Mouse (Mus musculus) frontal cortex, postnatal 25 days (tissue): ENCODE data around the gene Ctdnep1.
A peak's percentile ranks its signal among the peaks of the same experiment; 100 is the strongest.

ENCODE experiments used
- DNase-seq, 2 experiments: peaks; one replicate each; pipeline ENCODE4 v3.0.0; 2022; ENCODE audit warnings: low spot score in 2 of 2

Gene Ctdnep1

DNA sequence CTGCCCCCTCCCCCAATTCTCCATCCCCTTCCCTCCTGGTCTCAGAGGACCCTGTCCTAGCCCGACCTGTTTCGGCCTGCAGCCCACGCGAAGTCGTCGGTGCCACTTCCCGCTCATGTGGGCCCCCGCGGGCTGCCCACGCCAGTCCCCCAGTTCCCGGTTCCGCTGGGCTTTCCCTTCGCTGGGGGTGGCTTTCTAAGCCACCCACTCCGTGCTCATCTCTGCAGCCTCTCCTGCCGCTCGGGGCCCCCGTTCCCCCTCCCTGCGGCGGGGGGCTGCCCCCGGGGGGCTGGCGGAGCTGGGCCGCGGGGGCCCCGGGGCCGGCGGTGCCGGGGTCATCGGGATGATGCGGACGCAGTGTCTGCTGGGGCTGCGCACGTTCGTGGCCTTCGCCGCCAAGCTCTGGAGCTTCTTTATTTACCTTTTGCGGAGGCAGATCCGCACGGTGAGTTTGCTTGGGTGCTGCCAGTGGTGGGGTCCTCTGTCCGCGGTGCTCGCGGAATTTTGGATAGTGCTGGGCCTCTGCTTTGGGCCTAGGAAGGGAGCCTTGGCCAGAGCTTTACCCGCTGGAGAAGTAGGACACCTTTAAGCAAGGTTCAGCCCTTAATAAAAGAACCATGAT is at the start of gene Ctdnep1:
TSS of gene Ctdnep1 (plus strand) at position 16 of the 622 bp plus-strand sequence.
- DNase-seq: no peak

GRCm38 (mm10) chr11:69931769-69932168 is 49.2 kb upstream of the Ctdnep1 start:
- no peak for DNase-seq

GRCm38 (mm10) chr11:69932254-69932653 is 48.7 kb upstream of the Ctdnep1 start:
- no peak for DNase-seq

- no peak for DNase-seq
These were observed 47.9 kb upstream of the Ctdnep1 start for GRCm38 (mm10) chr11:69933066-69933465.

DNA sequence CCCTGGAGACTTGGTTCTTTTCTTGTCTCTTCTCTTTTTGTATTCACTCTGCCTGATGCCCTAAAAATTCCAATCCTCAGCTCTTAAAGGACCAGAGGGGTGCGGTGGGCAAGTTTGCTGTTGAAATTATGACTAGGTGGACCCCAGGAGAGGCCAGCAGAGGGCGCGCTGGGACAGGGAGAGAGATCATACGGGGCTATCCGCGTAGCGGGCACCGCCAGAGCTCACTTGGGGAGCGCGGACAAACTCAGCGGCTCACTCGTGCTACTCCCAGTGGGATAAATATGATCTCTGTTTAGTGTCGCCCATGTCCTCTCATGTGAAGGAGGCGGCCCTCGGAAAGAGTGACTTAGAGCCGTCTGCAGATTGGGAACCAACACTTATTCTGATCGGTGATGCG is 46.8 kb upstream of the Ctdnep1 start:
- peak; percentile 79 to 84 for DNase-seq

DNA sequence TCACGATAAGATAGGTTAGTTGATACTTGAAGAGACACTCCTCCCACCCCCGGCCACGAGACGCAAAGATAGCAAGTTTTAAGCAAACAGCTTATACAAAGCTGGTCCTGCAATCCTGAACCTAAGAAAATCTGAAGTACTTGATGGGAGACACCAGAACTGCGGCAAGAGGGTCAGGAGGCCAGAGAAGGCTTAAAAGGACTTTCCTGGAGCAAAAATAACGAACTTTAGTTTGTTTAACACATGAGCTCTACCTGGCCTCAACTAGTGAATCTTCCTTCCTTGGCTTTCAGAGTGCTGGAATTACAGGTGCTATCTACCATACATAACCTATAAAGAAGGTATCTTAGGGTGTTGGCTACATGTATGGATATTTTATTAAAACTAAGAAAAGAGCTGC is 46.3 kb upstream of the Ctdnep1 start:
- DNase-seq: no peak

GRCm38 (mm10) chr11:69935137-69935879 is 45.6 kb upstream of the Ctdnep1 start, which contains the start of gene Ybx2:
TSS of gene Ybx2 (plus strand) at chr11:69935796.
- peak; percentile 67 to 76 for DNase-seq

DNA sequence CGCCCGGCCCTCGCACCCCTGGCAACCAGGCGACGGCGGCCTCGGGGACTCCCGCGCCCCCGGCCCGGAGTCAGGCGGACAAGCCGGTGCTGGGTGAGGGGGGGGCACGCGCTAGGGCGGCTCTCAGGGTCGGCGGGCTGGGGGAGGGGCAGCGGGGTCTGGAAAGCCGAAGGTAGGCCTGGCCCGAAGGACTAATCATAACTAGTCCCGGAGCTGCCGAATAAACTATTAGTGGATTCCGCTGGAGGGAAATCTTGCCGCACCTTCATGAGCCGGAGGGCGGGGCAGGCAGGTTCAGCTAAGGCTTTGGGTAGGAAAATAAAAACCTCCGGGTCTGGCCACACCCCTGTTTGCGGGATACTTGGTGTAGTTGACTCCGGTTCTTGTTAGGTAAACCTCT is 44.8 kb upstream of the Ctdnep1 start:
- no peak for DNase-seq

GRCm38 (mm10) chr11:69936714-69937347 is 44.1 kb upstream of the Ctdnep1 start:
- DNase-seq: no peak

- no peak for DNase-seq
These were observed 43.6 kb upstream of the Ctdnep1 start for GRCm38 (mm10) chr11:69937385-69937784.

DNA sequence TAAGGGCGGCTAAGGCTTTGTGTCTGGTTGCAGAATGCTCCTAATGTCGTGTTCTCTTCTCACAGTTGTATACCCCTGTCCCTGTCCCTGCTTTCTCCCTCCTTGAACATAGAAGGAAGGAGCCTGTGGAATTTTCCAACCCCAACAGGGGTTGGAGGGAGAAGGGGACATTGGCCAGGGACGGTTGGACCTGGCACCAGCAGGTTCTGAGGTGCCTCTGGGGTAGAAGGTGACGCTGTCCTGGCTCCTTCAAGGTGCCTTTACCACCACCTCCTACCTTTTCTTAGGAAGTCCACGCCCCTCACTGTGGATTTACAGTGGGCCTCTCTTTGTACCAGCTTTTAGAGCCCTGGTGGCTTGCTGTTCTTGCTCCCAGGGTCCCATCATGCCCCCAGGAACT is 43.1 kb upstream of the Ctdnep1 start:
- DNase-seq: no peak

GRCm38 (mm10) chr11:69938401-69938979 is 42.5 kb upstream of the Ctdnep1 start:
- DNase-seq: no peak

GRCm38 (mm10) chr11:69939181-69939580 is 41.8 kb upstream of the Ctdnep1 start:
- DNase-seq: no peak

DNA sequence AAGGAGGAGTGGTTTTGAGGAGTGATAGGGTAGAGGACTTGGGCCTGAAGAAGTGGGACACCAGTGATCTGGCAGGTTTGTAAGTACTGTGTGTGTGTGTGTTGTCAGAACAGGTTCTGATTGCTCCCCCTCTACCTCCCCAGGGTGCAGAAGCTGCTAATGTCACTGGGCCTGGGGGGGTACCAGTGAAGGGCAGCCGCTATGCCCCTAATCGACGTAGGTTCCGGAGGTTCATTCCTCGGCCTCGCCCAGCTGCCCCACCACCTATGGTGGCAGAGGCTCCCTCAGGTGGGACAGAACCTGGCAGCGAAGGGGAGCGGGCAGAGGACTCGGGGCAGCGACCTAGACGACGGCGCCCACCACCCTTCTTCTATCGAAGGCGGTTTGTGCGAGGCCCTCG is 41.2 kb upstream of the Ctdnep1 start:
- DNase-seq: no peak

DNA sequence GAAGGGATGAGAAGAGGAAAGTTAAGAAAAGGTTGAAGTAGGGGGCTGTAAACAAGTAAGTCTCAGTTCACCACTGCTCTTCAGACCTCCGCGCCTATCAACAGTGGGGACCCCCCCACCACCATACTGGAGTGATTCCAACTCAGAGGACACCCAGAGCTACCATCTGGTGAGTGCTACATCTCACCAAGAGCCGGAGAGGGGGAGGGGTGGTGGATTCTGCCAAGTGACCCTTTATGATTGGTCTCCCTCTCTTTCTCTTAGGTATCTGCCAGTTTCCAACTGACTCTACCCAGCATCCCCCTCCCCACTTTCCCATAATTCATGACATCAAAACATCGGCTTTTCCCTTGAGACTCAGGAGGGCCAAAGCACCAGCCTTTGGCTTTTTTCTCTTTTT is 40.0 kb upstream of the Ctdnep1 start:
- no peak for DNase-seq

DNA sequence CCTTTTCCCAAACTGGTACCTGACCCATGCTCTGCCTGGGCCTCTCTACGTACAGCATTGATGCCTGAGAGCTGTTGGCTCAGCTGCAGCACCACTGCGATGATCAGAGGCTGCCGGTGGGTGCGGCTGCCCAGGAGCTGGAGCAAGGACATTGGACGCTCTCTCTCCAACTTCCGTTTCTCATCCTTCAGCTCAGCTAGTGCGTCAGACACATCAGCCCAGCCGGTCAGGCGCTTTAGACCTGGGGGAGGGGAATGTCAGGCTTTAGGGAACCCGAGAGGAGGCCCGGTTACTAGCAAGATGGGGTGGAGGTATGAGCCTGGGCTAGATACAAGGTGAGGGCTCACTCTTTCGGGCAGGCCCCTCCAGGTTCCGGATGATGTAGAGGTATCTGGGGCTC is 35.7 kb upstream of the Ctdnep1 start:
- no peak for DNase-seq

DNA sequence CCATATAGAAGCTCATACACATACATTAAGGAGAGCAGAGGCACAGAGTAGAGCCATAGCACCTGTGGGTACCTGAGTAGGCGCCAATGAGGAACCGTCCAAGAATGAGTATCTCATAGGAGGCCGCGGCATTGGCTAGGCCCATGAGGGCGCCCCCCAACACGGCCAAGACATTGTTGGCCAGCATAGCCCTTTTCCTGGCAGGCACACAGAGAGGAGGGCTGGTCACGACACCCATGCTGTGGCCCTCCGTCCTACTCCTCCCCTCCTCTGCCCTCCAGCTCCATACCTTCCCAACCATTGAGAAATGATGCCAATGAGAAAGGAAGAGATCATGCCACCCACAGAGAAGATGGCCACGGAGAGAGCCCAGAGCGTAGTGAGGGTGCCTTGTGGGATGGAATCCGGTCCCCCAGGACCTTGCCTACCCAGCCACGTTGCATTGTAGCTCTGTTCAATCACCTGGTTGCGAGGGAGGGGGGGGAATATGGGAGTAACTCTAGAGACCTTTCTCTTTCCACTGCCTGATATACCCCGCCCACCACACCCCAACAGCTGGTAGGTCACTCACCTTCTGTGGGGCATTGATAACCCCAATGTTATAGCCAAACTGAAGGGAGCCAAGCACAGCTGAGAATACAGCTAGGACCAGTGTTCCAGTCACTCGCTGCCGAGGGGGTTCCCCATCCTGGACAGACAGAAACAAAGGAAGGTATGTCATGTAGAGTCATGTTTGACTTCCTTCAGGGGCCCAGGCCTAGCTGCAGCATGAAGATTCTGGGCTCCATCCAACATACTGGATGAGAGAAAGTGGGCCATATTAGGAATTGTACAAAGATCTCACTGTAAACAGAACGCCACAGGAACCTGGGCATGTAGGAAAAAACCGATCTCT is 34.7 kb upstream of the Ctdnep1 start:
- DNase-seq: no peak

- DNase-seq: no peak
These were observed 33.5 kb upstream of the Ctdnep1 start for GRCm38 (mm10) chr11:69947337-69948065.

DNA sequence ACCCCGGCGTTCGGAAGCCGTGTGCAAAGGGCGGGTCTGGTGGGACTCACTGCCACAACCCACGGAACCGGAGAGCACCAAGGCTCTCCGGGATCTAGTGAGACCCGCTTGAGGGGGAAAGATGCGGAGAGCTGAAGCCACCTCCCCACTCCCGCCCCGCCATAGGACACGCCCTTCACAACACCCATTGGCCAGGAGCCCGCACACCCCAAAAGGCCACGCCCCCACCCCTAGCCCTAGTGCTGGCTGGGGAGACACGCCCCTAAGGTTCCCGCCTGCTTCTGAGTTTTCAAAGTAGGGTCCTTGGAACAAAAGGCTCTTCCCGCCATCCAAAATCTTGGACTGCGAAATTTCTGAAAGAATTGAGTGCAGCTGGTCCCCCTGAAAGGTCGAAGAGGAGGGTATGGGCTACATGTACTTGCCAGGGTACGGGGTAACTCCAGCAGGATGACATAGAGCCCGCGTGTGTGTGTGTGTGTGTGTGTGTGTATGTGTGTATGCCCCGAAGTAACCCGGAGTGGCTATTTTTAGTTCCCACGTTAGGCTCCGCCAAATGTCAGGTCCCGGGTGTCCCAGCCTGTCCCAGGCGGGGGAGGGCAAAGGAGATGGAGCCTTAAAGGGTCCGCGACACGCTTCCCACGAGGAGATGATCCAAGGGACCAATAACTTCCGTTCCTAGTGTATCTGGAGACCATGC is 32.7 kb upstream of the Ctdnep1 start, which contains the start of gene Slc2a4:
TSS of gene Slc2a4 (minus strand) at position 123 of the 697 bp plus-strand sequence.
- peak in 1 of 2 experiments; percentile 26 for DNase-seq

- peak; percentile 59 to 61 for DNase-seq
These were observed 32.2 kb upstream of the Ctdnep1 start for GRCm38 (mm10) chr11:69948763-69949150.
